Mouse (Mus musculus): ENCODE data around the gene Asb2. TPM values are rescaled to one million over a fixed set of nuclear protein-coding genes. Genes with fewer than 3 reads are reported as not detected.
A peak's percentile ranks its signal among the peaks of the same experiment; 100 is the strongest.

Gene Asb2
- polyA plus RNA-seq (2012; rRNA removed) = 48.6 and 57.7 TPM in 2 replicates

DNA sequence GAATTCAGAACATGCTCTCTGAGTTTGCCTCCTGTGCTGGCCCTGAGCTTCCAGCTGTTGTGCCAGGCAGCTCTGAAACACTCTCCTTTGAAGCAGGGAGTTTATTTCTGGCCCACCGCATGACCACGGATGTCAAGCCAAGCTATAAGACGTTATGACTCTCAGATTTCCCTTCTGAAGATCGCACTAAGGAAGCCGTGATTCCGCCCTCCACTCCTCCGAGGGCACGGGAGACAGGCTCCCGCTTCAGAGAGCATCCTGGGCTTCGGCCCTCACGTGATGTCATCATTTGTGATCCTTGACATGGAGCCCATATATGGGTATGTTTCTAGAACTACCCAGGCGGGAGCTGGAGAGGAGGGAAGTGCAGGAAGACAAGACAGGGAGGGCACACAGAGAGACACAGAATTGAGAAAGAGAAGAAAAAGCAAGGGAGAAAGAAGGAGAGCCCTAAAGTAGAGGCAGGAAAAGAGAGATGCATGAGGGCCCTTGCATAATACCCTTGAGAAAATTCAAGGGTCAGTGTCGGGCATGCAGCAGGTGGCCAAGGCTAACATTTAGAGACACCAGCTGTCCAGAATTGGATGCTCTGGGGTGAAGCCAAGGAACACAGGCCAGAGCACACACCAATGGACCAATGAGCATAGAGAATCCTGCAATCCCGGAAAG is at the start of gene Asb2:
Asb2 (minus strand) TSS at position 256 of the 669 bp plus-strand sequence.
- DNase-seq (ENCODE audit: low read depth, low spot score) = no peak
- WGBS = 44% methylated on average over 14 of the region's 14 CpGs

DNA sequence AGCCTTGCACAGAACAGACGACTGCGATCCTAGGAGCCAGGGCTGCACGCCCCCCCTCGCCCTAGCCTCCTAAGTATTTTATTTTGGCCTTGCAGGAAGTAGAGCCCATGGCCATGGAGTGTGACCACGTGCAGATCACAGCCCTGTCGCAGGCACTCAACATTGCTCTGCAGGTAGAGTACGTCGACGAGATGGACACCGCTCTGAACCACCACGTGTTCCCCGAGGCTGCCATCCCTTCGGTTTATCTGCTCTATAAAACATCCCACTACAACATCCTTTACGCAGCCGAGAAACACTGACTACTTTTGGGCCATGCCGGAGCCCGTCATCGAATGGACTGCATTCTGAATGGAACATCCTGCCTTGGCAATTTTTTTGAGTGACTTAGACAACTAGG is 48.3 kb upstream of the Asb2 start:
- WGBS = 82% methylated on average over 18 of the region's 18 CpGs
- DNase-seq (ENCODE audit: low read depth, low spot score) = no peak

DNA sequence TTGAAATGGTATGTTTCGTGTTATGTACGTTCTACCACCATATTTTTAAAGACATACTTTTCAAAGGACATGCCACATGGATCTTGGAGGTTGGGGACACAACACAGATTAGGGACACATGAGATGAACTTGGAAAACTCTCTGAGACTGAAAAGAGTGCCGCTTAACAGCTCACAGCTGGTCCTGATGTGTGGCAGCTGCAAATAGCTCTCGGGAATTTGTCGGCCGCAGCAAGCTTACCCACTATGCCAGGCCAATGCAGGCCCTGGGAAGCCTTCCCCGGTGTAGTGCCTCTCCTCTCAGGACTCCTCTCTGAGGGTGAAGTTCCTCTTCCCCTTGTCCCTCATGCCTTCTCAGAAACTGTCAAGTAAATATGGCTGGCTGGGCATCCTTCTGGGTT is 41.0 kb upstream of the Asb2 start:
- no peak for DNase-seq (ENCODE audit: low read depth, low spot score)
- 79% methylated on average over 7 of the region's 7 CpGs for WGBS

DNA sequence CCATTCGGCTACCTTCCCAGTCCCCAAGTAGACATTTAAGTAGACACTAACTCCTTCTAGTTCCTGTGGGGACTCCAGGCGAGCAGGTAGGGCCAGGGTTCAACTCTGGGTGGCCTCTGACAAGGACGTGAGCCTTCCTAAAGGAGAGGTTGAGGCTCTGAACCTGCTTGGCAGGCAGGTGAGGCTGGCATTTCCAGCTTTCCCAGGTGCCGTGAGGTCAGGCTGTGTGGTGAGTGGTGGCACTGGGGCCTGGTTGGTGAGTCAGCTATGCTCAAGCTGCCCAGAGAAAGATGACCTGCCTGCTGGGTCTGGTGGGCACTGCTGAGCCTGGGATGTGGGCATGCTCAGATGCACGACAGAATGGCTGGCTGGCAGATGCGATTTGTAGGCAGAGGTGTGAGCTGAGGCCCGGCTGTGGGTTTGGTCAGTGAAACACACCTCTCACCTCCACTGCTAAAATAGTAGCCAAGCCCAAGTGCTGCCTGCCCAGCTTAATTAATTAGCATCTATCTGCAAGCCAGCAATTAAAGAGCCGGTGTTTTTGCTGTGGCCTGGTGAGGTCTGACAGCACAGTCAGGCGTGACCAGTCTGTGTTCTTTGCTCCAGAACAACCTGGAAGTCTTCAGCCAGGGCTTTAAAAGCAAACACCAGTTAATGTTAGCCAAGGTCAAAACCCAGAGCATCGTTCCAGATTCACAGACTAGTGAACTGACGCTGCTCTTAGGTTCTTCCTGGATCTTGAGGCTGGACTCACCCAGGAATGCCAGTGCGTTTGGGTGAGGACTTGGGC is 39.9 kb upstream of the Asb2 start:
- 59% methylated on average over 12 of the region's 12 CpGs for WGBS

DNA sequence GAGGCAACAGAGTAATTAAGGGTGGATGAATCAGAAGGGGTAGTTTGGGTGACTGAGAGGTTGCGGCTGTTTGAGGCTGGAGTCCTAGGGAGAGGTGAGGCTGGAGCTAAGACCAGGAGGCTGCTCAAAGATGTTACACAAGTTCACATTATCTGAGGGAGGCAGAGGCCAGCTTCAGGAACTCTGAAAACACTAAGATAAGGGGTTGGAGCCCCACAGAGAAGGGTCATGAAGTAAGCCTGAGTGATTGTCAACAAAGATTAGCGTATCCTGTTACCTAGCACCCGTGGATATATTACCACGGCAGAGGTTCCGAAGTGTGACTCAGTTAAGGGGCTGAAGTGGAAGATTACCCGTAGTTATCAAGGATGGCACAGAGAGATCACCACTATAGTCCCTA is 37.7 kb upstream of the Asb2 start:
- DNase-seq (ENCODE audit: low read depth, low spot score) = no peak
- 44% methylated on average over 6 of the region's 6 CpGs for WGBS

More for the DNA sequence above, 39.9 kb upstream of the Asb2 start:
- no peak for DNase-seq (ENCODE audit: low read depth, low spot score)

DNA sequence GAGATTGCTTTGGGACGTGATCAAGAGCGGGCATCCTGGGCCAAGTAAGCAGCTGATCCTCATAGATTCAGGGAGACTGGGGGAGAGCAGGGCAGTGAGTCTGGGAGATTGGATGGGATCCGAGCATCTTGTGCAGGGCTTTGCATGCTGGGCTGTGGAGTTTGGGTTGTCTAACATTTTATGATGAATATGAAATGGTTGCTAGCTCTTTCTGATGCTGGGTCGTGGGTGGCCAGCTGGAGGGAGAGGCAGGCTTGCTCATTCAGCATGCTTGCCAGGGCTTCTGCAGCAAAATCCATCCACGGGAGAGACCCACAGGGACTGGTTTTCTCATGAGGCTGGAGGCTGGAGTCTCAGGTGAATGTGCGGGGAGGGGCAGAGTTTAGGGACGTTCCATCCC is 35.3 kb upstream of the Asb2 start:
- 70% methylated on average over 7 of the region's 7 CpGs for WGBS
- no peak for DNase-seq (ENCODE audit: low read depth, low spot score)

DNA sequence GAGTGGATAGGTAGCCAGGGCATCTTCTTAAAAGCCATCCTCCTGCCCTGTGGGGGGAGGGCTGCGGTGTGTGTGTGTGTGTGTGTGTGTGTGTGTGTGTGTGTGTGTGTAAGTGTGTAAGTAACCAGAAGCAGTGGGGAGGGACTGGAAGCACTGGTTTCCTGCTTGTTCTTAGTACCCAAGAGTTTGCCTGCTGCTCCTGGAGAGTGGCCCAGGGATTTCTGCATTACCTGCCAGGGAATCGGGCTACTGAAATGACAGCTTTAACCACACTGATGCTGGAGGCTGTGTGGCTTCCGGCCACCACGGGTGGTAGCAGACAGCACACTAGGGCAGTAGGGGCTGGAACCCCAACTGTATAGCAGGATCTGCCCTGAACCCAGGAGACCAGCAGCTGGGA is 34.2 kb upstream of the Asb2 start:
- 74% methylated on average over 4 of the region's 4 CpGs for WGBS
- no peak for DNase-seq (ENCODE audit: low read depth, low spot score)

DNA sequence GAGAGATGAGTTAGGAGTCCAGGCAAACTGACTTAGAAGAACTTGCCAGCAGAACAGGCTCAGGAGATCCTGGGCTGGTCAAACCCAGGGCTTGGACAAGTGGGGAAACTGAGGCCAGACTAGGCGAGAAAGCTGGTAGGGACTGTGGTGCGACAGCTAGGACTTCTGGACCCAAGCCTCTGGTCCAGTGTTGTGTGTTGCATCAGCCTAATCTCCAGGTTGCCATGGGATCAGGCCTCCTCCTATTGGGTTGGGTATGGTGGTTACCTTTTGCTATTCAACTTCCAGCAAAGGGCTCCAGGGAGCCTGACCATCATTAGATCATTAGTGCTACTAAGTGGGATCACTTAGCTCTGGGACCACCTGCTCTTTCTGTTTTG is 33.5 kb upstream of the Asb2 start:
- no peak for DNase-seq (ENCODE audit: low read depth, low spot score)
- WGBS = 71% methylated on average over 2 of the region's 2 CpGs

DNA sequence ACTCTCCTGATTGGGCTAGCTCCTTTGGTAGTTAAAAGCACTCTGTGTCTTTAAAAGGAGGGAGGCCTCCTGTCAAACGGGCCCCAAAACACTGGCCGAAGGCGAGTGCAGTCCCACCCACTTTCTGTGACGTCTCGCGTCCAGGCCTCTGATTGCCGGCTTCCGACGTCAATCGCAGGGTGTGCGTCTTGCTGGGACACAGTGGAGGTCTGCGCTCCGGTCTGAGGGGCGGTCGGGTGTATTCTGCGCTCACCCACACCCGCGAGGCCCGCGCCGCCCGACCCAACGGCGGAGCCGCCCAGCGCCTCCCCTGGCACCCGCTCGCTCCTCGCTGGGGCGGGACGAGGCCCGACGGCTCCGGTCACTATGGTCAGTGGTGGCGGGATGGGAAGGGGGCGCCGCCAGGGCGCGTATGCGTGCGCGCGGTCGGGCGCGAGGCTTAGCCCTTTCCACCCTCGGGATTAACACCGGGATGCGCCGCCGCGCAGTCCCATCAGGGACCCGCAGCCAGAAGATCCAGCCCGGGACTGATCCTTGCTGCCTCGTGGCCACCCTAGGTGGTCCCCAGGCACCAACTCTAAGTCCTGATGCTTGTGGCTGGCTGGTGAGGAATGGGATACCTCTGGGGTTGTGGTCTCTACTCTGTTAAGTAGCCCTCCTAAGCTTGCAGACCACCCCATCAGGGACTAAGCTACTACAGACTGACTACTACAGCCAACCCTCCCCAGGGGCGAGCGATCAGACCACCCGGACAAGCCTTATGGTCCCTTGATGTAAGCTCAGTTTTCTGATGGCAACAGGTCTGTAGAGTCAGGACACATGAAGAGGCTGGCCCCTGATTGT is 32.9 kb upstream of the Asb2 start, which contains the start of gene Otub2:
Otub2 (plus strand) TSS at position 178 of the 843 bp plus-strand sequence.
- 1% methylated on average over 58 of the region's 58 CpGs for WGBS

DNA sequence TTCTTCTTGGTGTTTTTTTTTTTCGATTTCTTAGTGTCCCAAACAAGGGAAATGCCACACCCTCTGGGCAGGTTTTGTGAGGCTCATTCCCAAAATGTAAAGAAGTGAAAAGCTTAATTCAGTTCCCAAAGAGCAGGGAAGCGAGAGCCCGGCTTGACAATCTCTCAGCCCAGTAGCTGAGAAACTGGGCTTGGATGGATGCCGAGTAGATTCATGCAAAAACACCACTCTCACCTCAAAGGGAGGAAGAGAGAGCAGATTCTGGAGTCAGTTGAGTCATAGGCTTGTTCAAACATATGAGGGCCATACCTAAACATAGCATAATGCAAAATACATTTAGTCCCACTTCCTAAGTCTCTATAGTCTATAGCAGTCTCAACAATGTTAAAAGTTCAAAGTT is 24.4 kb upstream of the Asb2 start:
- DNase-seq (ENCODE audit: low read depth, low spot score) = no peak
- WGBS = 70% methylated on average over 4 of the region's 4 CpGs

More for the DNA sequence above, 32.9 kb upstream of the Asb2 start, which contains the start of gene Otub2:
- DNase-seq (ENCODE audit: low read depth, low spot score) = peak; percentile 85

DNA sequence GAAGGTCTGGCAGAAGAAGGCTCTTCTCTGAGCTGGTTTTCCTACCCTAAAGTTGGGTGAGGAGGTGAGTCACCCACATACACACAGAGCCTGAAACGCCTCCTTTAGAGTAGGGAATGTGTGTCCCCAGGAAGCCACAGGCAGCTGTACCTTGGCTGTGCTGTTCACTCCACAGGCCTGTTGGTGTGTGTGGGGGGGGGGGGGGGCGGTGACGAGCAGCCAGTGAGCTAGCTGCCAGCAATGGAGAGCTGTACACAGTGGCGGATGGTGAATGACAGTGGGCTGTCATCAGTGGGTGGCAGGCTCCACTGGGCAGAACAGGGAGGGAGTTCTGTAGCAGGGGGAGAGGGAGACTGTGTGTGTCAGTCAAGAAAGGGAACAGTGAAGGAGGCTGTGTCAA is 21.0 kb upstream of the Asb2 start:
- no peak for DNase-seq (ENCODE audit: low read depth, low spot score)
- 59% methylated on average over 4 of the region's 4 CpGs for WGBS

DNA sequence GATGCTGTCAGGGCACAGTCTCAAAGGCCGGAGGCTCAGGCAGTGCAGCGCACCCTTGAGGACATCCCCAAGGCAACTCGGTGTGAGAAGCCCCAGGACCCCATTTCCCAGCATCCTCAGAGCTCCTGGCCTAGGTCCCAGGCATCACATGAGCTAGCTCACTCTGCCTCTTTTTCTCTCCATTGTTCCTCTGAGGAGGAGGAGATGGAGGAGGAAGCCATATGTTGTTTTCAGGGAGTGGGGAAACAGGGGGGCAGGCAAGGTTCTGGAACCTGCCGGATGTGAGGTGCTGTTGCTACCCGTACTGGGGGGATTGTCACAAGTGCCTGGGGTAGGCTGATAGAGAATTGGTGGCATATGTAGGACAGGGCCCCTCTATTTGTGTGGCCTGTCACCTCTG is 20.3 kb upstream of the Asb2 start:
- no peak for DNase-seq (ENCODE audit: low read depth, low spot score)
- WGBS = 58% methylated on average over 5 of the region's 5 CpGs

DNA sequence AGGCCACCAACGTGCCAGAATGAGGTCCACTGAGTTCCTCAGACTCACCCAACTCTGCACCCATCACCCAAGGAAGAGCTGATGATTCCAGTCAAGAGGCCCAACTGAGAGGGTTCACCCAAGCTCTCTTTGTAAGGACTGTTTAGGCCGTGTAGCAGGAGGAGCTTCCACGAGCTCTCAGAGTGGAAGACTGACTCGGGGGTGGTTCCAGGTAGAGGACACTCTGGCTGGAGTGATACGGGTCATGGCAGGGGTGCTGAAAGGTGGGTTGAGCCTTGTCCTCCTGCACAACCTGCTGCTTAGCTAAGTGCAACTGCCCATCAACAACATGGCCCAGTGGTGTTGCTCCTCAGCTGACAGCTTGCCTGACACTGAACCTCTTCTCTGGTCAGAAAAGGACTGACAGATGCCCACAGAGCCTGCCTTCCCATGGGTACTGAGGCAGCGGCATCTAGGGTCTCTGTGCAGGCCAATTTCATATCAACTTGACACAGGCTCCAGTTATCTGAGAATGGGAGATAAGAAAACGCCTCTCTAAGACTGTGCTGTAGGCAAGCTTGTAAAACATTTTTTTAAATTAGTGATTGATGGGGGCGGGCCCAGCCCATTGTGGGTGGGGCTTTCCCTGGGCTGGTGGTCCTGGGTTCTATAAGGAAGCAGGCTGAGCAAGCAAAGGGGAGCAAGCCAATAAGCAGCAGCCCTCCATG is 17.9 kb upstream of the Asb2 start:
- no peak for DNase-seq (ENCODE audit: low read depth, low spot score)
- 58% methylated on average over 8 of the region's 8 CpGs for WGBS

DNA sequence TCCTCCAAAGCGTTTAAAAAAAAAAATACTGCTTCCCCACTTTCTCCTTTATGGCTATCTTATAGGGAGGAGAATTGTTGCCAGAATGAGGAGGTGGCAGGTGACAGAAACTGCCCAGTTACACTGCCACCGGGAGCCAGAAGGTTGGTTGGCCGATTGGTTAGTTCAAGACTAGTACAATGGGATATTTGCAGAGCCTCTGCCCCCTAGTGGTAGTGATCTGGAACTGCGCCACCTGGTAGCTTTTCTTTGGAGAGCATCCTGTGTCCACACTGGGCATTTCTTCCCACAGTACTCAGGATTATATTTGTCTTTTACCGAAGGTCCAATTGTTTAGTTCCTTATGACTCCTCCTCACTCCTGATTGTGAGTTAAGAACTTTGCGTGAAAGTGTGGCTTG is 15.9 kb upstream of the Asb2 start:
- WGBS = 17% methylated on average over 6 of the region's 6 CpGs
- DNase-seq (ENCODE audit: low read depth, low spot score) = no peak

DNA sequence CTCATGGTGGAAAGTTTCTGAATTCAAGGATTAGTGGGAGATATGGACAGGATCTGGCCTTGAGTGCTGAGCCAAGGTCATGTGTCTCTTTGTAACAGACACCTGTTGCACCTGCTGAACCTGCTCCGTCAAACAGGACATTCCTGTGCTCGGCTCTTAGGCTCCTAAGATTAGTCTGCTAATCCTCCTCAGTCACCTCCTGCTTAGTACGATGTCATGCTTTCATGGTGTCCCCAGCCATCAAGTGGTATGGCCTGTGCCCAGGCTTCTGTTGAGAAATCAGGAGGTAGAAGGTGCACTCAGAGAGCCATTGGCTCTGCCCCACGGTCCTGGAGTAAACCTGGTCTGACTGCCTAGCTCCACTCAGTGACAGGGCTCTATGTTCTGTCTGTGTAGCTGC is 15.1 kb upstream of the Asb2 start:
- DNase-seq (ENCODE audit: low read depth, low spot score) = no peak

DNA sequence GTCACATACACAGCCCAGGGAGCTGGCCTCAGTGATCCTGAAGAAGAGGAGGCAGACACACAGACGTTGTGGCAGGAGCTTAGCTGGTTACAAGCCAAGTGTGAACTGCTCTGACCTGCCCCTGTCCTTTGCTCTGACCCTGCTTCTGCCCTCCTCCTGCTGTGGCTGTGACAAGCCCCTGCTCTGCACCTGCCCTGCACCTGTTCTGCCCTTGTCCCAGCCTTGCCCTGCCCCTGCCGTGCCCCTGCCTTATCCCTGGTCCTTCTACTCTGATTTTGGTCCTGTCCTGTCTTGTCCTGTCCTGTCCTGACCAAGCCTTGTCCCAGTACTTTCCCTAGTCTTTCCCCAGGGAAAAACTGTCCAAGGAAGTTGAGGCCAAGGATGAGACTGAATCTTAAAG is 13.0 kb upstream of the Asb2 start:
- DNase-seq (ENCODE audit: low read depth, low spot score) = no peak
- WGBS = 34% methylated on average over 2 of the region's 2 CpGs

More for the DNA sequence above, 15.1 kb upstream of the Asb2 start:
- 57% methylated on average over 4 of the region's 4 CpGs for WGBS

DNA sequence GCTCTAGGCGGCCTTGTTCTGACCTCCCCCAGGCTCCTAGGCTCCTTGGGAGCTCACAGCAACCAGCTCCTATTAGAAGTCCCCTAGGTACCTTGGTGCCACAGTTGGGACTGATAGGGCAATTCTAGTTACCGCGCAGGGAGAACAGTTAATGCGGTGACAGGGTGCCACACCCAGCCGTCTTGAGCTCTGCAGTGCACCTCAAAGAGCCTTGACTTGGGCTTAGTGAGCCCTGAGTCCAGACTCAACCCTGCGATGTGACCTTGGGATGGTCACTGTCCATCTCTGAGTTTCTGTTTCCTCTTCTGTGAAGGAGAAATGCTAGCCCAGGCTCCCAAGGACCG is 12.5 kb upstream of the Asb2 start:
- 58% methylated on average over 7 of the region's 7 CpGs for WGBS
- no peak for DNase-seq (ENCODE audit: low read depth, low spot score)

DNA sequence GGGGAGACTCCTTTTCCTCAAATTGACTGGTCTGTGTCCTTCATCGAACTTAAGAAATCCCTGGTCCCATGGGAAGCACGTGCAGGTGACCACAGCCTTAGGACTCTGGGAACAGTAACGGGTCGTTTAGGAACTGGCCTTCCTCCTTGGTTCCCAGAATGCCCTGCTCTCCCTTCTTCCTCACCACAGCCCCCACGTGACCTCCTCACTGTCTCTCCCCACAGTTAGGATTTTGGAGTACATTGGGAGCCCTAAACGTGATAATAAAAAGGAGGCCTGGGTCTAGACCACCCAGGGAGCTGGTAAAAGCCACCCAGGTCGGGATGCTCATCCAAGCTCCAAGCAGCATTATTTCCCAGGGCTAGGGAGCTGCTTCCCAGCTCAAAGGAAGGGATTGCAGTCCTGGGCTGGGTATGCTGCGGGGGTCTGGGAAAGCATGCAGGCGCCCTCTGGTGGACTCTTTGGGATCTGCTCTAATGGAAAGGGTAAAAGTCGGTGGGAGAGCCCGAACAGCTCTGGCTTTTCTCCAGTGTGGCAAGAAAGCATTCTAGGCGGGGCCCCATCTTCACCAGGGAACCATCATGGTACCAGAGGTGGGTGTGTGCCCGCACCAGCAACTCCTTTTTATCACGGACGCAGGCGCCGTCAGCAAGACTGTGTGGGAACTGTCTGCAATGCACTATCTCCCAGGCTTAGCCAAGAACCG is 12.0 kb upstream of the Asb2 start:
- no peak for DNase-seq (ENCODE audit: low read depth, low spot score)
- WGBS = 17% methylated on average over 18 of the region's 18 CpGs

DNA sequence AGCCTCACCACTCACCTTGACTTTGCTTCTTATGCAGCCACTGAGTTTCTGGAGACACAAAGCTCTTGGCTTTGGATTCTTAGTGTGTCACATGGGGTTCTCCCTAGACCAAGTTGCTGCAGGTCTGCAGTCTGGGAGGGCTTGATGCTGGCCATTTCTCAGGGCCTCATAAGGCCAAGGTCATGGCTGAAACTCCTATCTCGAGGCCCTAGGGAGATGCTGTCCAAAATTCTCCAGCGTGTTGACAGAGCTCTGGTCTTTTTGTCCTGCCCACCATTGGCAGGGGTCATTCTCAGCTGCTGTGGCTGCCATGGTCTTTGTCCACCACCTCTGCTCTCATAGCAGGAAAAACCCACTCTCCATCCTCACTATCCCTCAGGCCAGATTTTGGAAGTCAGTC is 11.4 kb upstream of the Asb2 start:
- 61% methylated on average over 2 of the region's 2 CpGs for WGBS

More for the DNA sequence above, 11.4 kb upstream of the Asb2 start:
- no peak for DNase-seq (ENCODE audit: low read depth, low spot score)
